Mouse (Mus musculus): ENCODE results near the gene Gm28729. TPM values are rescaled to one million over a fixed set of nuclear protein-coding genes. Genes with fewer than 3 reads are reported as not detected.

Gene Gm28729
- not detected for polyA plus RNA-seq (2014; fragmentation: Illumina TruSeq; extraction: RNeasy Lipid Tissue Mini Kit (QIAGEN cat#74804); ENCODE audit: low read depth, low replicate concordance)

GRCm38 (mm10) chr9:96524972-96525506 lies at the start of gene Gm28729:
TSS of gene Gm28729 (minus strand) at chr9:96525264.

GRCm38 (mm10) chr9:96478071-96478888 lies 46.8 kb downstream of the Gm28729 start, which contains the start of gene Rnf7:
TSS of gene Rnf7 (minus strand) at chr9:96478675.

Other genes with a start within 250 kb of the Gm28729 start
- gene Atp1b3, start 160.8 kb downstream of the Gm28729 start, polyA plus RNA-seq (2014; fragmentation: Illumina TruSeq; extraction: RNeasy Lipid Tissue Mini Kit (QIAGEN cat#74804); ENCODE audit: low read depth, low replicate concordance): 289 TPM
- 195 TPM for gene Rnf7, start 46.6 kb downstream of the Gm28729 start, polyA plus RNA-seq (2014; fragmentation: Illumina TruSeq; extraction: RNeasy Lipid Tissue Mini Kit (QIAGEN cat#74804); ENCODE audit: low read depth, low replicate concordance)
- 33.5 TPM for gene Rasa2, start 106.4 kb upstream of the Gm28729 start, polyA plus RNA-seq (2014; fragmentation: Illumina TruSeq; extraction: RNeasy Lipid Tissue Mini Kit (QIAGEN cat#74804); ENCODE audit: low read depth, low replicate concordance)
- gene Zbtb38, start 227.6 kb upstream of the Gm28729 start, polyA plus RNA-seq (2014; fragmentation: Illumina TruSeq; extraction: RNeasy Lipid Tissue Mini Kit (QIAGEN cat#74804); ENCODE audit: low read depth, low replicate concordance): 27.4 TPM

All from kidney, adult 10 weeks (tissue).